Comparison of ENCODE assay signal across 7 mouse cellular contexts in the genomic region with DNA sequence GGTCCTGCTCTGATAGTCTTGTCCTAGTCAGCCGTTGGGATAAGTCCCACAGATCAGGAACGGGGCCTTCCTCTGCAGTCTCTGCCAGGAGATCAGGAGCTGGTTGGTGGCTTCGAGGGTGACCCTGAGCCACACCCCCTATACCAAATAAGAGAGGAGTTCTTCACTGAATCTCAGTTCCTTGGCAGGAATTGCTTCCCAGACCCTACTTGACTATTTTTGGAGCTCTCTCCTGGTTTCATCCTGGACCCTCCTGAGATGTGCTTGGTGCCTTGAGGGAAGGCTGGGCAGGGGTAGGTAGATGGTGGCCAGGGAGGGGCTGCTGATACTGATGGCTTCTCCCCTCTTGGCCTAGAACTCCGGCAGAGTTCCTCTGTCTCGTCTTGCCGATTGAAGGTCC. TPM values are rescaled to one million over a fixed set of nuclear protein-coding genes. Genes with fewer than 3 reads are reported as not detected.
DNase-seq lines count a peak whose midpoint lies in the region; ATAC-seq and TF ChIP-seq lines count a peak whose summit lies in the region.

No protein-coding gene starts in this region.

- H3K27ac ChIP-seq in liver, adult 2 months (replicated peaks; ENCODE audit: insufficient read depth, low read depth, low read length) = peak overlapping the region; percentile 51
- peak overlapping the region; percentile 12; the same call in 1 of the 2 replicates for H3K27ac ChIP-seq in embryonic facial prominence, embryonic 14.5 days (replicated peaks; ENCODE audit: low read depth, low read length)
- H3K27ac ChIP-seq in intestine, embryonic 15.5 days = peak overlapping the region; percentile 78
- H3K27ac ChIP-seq in neural tube, embryonic 13.5 days (replicated peaks) = peak overlapping the region; percentile 83

- TF ChIP-seq CTCF in liver, adult 2 months (IDR thresholded peaks at IDR 0.05; ENCODE audit: low read depth, low read length) = no peak

- TF ChIP-seq POLR2A in liver, adult 2 months (IDR thresholded peaks at IDR 0.05; ENCODE audit: extremely low read depth, insufficient read depth, low read length) = no peak

- no peak overlapping the region for H3K4me3 ChIP-seq in liver, adult 2 months (ENCODE audit: insufficient read depth, low read depth, low read length)
- no peak overlapping the region for H3K4me3 ChIP-seq in embryonic facial prominence, embryonic 14.5 days (ENCODE audit: low read depth, low read length)
- no peak overlapping the region for H3K4me3 ChIP-seq in intestine, embryonic 15.5 days (replicated peaks)
- H3K4me3 ChIP-seq in neural tube, embryonic 13.5 days = no peak overlapping the region

- no peaks in the 10 kb centered on the region for H3K36me3 ChIP-seq in liver, adult 2 months (ENCODE audit: control insufficient read depth, insufficient read depth, low read length)
- peaks cover 15% of the 10 kb centered on the region; the same call in 1 of the 2 replicates for H3K36me3 ChIP-seq in embryonic facial prominence, embryonic 14.5 days (ENCODE audit: control insufficient read depth, insufficient read depth, low read length)
- H3K36me3 ChIP-seq in intestine, embryonic 15.5 days = peaks cover 27% of the 10 kb centered on the region
- 0 out of 2 replicates have a peak, but pooled peaks cover 6% of the 10 kb centered on the region for H3K36me3 ChIP-seq in neural tube, embryonic 13.5 days

- WGBS in liver, adult 2 months = 66% methylated on average over 6 of the region's 6 CpGs
- WGBS in embryonic facial prominence, embryonic 14.5 days = 67% methylated on average over 6 of the region's 6 CpGs
- WGBS in intestine, embryonic 15.5 days = 64% methylated on average over 6 of the region's 6 CpGs
- WGBS in neural tube, embryonic 13.5 days = 89% methylated on average over 6 of the region's 6 CpGs

- H3K9ac ChIP-seq in liver, adult 2 months (ENCODE audit: low read depth, low read length) = peak overlapping the region; percentile 17; the same call in 1 of the 2 replicates
- H3K9ac ChIP-seq in embryonic facial prominence, embryonic 14.5 days (ENCODE audit: low read depth, low read length) = no peak overlapping the region
- no peak overlapping the region for H3K9ac ChIP-seq in intestine, embryonic 15.5 days
- H3K9ac ChIP-seq in neural tube, embryonic 13.5 days = 0 out of 2 replicates have a peak overlapping the region, but pooled peaks have one; percentile 41

- H3K4me2 ChIP-seq in embryonic facial prominence, embryonic 14.5 days (ENCODE audit: low read depth, low read length) = peak overlapping the region; percentile 91; the same call in 1 of the 2 replicates
- H3K4me2 ChIP-seq in intestine, embryonic 15.5 days (replicated peaks) = peak overlapping the region; percentile 90
- H3K4me2 ChIP-seq in neural tube, embryonic 13.5 days = peak overlapping the region; percentile 70

- ATAC-seq in embryonic facial prominence, embryonic 14.5 days (ENCODE audit: low read depth) = no peak
- ATAC-seq in intestine, embryonic 15.5 days = no peak
- ATAC-seq in neural tube, embryonic 13.5 days (ENCODE audit: low read depth) = no peak

- H3K4me1 ChIP-seq in liver, adult 2 months (ENCODE audit: control insufficient read depth, insufficient read depth, low read length) = peaks cover 11% of the 10 kb centered on the region
- H3K4me1 ChIP-seq in embryonic facial prominence, embryonic 14.5 days (ENCODE audit: control insufficient read depth, insufficient read depth, low read length) = peaks cover 32% of the 10 kb centered on the region
- peaks cover 34% of the 10 kb centered on the region for H3K4me1 ChIP-seq in intestine, embryonic 15.5 days (replicated peaks)
- peaks cover 44% of the 10 kb centered on the region for H3K4me1 ChIP-seq in neural tube, embryonic 13.5 days (replicated peaks)

- no peaks in the 10 kb centered on the region for H3K27me3 ChIP-seq in liver, adult 2 months (ENCODE audit: control insufficient read depth, insufficient read depth, low read length)
- H3K27me3 ChIP-seq in embryonic facial prominence, embryonic 14.5 days (replicated peaks; ENCODE audit: control insufficient read depth, insufficient read depth, low read length) = no peaks in the 10 kb centered on the region
- no peaks in the 10 kb centered on the region for H3K27me3 ChIP-seq in intestine, embryonic 15.5 days (replicated peaks)
- peaks cover 13% of the 10 kb centered on the region for H3K27me3 ChIP-seq in neural tube, embryonic 13.5 days

- H3K9me3 ChIP-seq in embryonic facial prominence, embryonic 14.5 days (ENCODE audit: control insufficient read depth, low read length) = no peaks in the 10 kb centered on the region
- H3K9me3 ChIP-seq in intestine, embryonic 15.5 days = no peaks in the 10 kb centered on the region
- H3K9me3 ChIP-seq in neural tube, embryonic 13.5 days = no peaks in the 10 kb centered on the region

- H3K79me2 ChIP-seq in liver, adult 2 months (ENCODE audit: control insufficient read depth, insufficient read depth, low read length) = no peaks in the 10 kb centered on the region

- DNase-seq in liver, adult 2 months (ENCODE audit: extremely low read depth, low read depth, low spot score) = no peak
- DNase-seq in liver = no peak
- DNase-seq in embryonic facial prominence, embryonic 14.5 days (ENCODE audit: low spot score) = no peak
- DNase-seq in spleen, adult 18-20 months = no peak
- no peak for DNase-seq in right cerebral cortex, postnatal 4 days

RNA-seq across cellular contexts. Expression of a gene that starts 3.2 kb away (rescaled TPM):
- 12.2 and 17.5 TPM in 2 replicates for total RNA-seq in liver, adult 2 months (2014; rRNA removed)
- polyA plus RNA-seq in liver, adult 2 months (2012; rRNA removed) = 27.9 and 45.2 TPM in 2 replicates
- 152 and 172 TPM in 2 replicates for polyA plus RNA-seq in embryonic facial prominence, embryonic 14.5 days (2014; fragmentation: Nextera tagmentation; extraction: Ambion mirVana)
- 272 and 287 TPM in 2 replicates for polyA plus RNA-seq in intestine, embryonic 15.5 days (2015; fragmentation: Nextera tagmentation; extraction: Ambion mirVana)
- polyA plus RNA-seq in neural tube, embryonic 13.5 days (2015; fragmentation: Nextera tagmentation; extraction: Ambion mirVana) = 71.0 and 76.4 TPM in 2 replicates

RNA-seq across cellular contexts. Expression of a gene that starts 18.4 kb away (rescaled TPM):
- total RNA-seq in liver, adult 2 months (2014; rRNA removed) = 0.27 and 0.55 TPM in 2 replicates
- polyA plus RNA-seq in liver, adult 2 months (2012; rRNA removed) = 0.29 and 0.30 TPM in 2 replicates
- 3.0 and 4.7 TPM in 2 replicates for polyA plus RNA-seq in embryonic facial prominence, embryonic 14.5 days (2014; fragmentation: Nextera tagmentation; extraction: Ambion mirVana)
- 0.28 and 0.41 TPM in 2 replicates for polyA plus RNA-seq in intestine, embryonic 15.5 days (2015; fragmentation: Nextera tagmentation; extraction: Ambion mirVana)
- polyA plus RNA-seq in neural tube, embryonic 13.5 days (2015; fragmentation: Nextera tagmentation; extraction: Ambion mirVana) = 2.5 and 2.6 TPM in 2 replicates

RNA-seq across cellular contexts. Expression of a gene that starts 23.6 kb away (rescaled TPM):
- not detected in 2 replicates for total RNA-seq in liver, adult 2 months (2014; rRNA removed)
- not detected in 2 replicates for polyA plus RNA-seq in liver, adult 2 months (2012; rRNA removed)
- 0.20 and 0.24 TPM in 2 replicates for polyA plus RNA-seq in embryonic facial prominence, embryonic 14.5 days (2014; fragmentation: Nextera tagmentation; extraction: Ambion mirVana)
- polyA plus RNA-seq in intestine, embryonic 15.5 days (2015; fragmentation: Nextera tagmentation; extraction: Ambion mirVana) = not detected in 2 replicates
- polyA plus RNA-seq in neural tube, embryonic 13.5 days (2015; fragmentation: Nextera tagmentation; extraction: Ambion mirVana) = not detected in 2 replicates

RNA-seq across cellular contexts. Expression of a gene that starts 40.5 kb away (rescaled TPM):
- 4.3 and 10.7 TPM in 2 replicates for total RNA-seq in liver, adult 2 months (2014; rRNA removed)
- 8.9 and 11.6 TPM in 2 replicates for polyA plus RNA-seq in liver, adult 2 months (2012; rRNA removed)
- polyA plus RNA-seq in embryonic facial prominence, embryonic 14.5 days (2014; fragmentation: Nextera tagmentation; extraction: Ambion mirVana) = 17.6 and 22.1 TPM in 2 replicates
- polyA plus RNA-seq in intestine, embryonic 15.5 days (2015; fragmentation: Nextera tagmentation; extraction: Ambion mirVana) = 40.8 and 49.3 TPM in 2 replicates
- polyA plus RNA-seq in neural tube, embryonic 13.5 days (2015; fragmentation: Nextera tagmentation; extraction: Ambion mirVana) = 17.7 and 18.4 TPM in 2 replicates

Comparison
In these comparisons a context has a peak if more than half of its experiments do, and no peak if none do; other contexts are left out.
1. H3K27ac ChIP-seq: peak in every context shown above with its lines; median percentile 83 in neural tube, embryonic 13.5 days; 78 in intestine, embryonic 15.5 days; 51 in liver, adult 2 months; 12 in embryonic facial prominence, embryonic 14.5 days.
2. H3K9ac ChIP-seq: peak in liver, adult 2 months (single experiment) and neural tube, embryonic 13.5 days (single experiment); none in embryonic facial prominence, embryonic 14.5 days (single experiment) and intestine, embryonic 15.5 days (single experiment).
3. Peak in every context shown above with its lines, with median percentiles within 50 percentile points of each other: H3K4me2 ChIP-seq.